Mouse (Mus musculus): Measurements from ENCODE around the gene Cars2.
"Not testable (repeated sequence)": the region's sequence is repeated elsewhere in the genome, so short reads cannot be mapped to it uniquely, and the experiment has no call there.

The Cars2 gene

GRCm38 (mm10) chr8:11556691-11557423 lies 6.3 kb upstream of the Cars2 start:
- in situ Hi-C loops (cut with MseI, MboI) = no loop called here

- in situ Hi-C loops (cut with MseI, MboI) = no loop called here
Measured at GRCm38 (mm10) chr8:11555720-11556591, 5.4 kb upstream of the Cars2 start.

GRCm38 (mm10) chr8:11554799-11555719 lies 4.5 kb upstream of the Cars2 start, which contains the start of gene Ing1:
TSS of gene Ing1 (plus strand) at chr8:11555571.
- in situ Hi-C loops (cut with MseI, MboI) = no loop called here

- in situ Hi-C loops (cut with MseI, MboI) = no loop called here
Measured at GRCm38 (mm10) chr8:11552390-11552789, 1.8 kb upstream of the Cars2 start.

- in situ Hi-C loops (cut with MseI, MboI) = not testable (repeated sequence)
Measured at GRCm38 (mm10) chr8:11551497-11551896, 914 bp upstream of the Cars2 start.

GRCm38 (mm10) chr8:11549706-11550105 lies 877 bp downstream of the Cars2 start:
- in situ Hi-C loops (cut with MseI, MboI) = no loop called here

- in situ Hi-C loops (cut with MseI, MboI) = no loop called here
Measured at GRCm38 (mm10) chr8:11547063-11547462, 3.5 kb downstream of the Cars2 start.

GRCm38 (mm10) chr8:11544386-11544785 lies 6.2 kb downstream of the Cars2 start:
- in situ Hi-C loops (cut with MseI, MboI) = no loop called here

GRCm38 (mm10) chr8:11542866-11543265 lies 7.7 kb downstream of the Cars2 start:
- in situ Hi-C loops (cut with MseI, MboI) = no loop called here

- in situ Hi-C loops (cut with MseI, MboI) = no loop called here
Measured at GRCm38 (mm10) chr8:11542031-11542430, 8.6 kb downstream of the Cars2 start.

GRCm38 (mm10) chr8:11540182-11540581 lies 10.4 kb downstream of the Cars2 start:
- in situ Hi-C loops (cut with MseI, MboI) = no loop called here

- in situ Hi-C loops (cut with MseI, MboI) = no loop called here
Measured at GRCm38 (mm10) chr8:11539049-11539448, 11.5 kb downstream of the Cars2 start.

GRCm38 (mm10) chr8:11534494-11534893 lies 16.1 kb downstream of the Cars2 start:
- in situ Hi-C loops (cut with MseI, MboI) = no loop called here

- in situ Hi-C loops (cut with MseI, MboI) = no loop called here
Measured at GRCm38 (mm10) chr8:11530849-11531248, 19.7 kb downstream of the Cars2 start.

- in situ Hi-C loops (cut with MseI, MboI) = no loop called here
Measured at GRCm38 (mm10) chr8:11530155-11530770, 20.3 kb downstream of the Cars2 start.

- in situ Hi-C loops (cut with MseI, MboI) = no loop called here
Measured at GRCm38 (mm10) chr8:11523331-11523730, 27.3 kb downstream of the Cars2 start.

- in situ Hi-C loops (cut with MseI, MboI) = no loop called here
Measured at GRCm38 (mm10) chr8:11518676-11519075, 31.9 kb downstream of the Cars2 start.

GRCm38 (mm10) chr8:11518056-11518396 lies 32.6 kb downstream of the Cars2 start:
- in situ Hi-C loops (cut with MseI, MboI) = no loop called here

GRCm38 (mm10) chr8:11517366-11518055 lies 33.1 kb downstream of the Cars2 start:
- in situ Hi-C loops (cut with MseI, MboI) = no loop called here

- in situ Hi-C loops (cut with MseI, MboI) = no loop called here
Measured at GRCm38 (mm10) chr8:11516292-11516691, 34.3 kb downstream of the Cars2 start.

GRCm38 (mm10) chr8:11513247-11513646 lies 37.3 kb downstream of the Cars2 start:
- in situ Hi-C loops (cut with MseI, MboI) = no loop called here
